Mouse (Mus musculus): ENCODE results near the gene Fam167b.

DNA sequence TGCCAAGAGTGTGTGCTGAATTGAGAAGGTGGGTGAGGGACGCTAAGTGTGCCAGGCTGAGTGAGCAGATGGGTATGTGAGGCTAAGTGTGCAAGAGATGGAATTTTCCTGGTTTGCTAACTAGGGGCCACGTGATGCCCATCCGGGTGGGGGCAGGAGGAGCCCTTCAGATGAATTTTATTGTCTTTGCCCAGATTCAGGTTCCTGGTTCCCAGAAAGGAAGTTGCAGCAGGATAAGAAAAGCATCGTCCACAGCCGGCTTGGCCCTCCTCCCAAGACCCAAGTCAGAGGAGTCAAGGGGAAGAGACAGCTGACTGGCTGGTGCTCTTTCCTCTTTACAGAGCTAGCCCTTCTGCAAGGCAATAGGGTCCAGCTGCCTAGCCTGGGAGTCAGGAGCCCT lies at the start of gene Fam167b:
- no peak for TF ChIP-seq CTCF (IDR thresholded peaks at IDR 0.05; ENCODE audit: low read depth, low read length)
- no peak for TF ChIP-seq POLR2A (IDR thresholded peaks at IDR 0.05; ENCODE audit: borderline replicate concordance, low read depth, low read length)

Data from bone marrow macrophage, adult 2 months (primary cell).